8 mouse cellular contexts compared by ENCODE assay signal in the genomic region with DNA sequence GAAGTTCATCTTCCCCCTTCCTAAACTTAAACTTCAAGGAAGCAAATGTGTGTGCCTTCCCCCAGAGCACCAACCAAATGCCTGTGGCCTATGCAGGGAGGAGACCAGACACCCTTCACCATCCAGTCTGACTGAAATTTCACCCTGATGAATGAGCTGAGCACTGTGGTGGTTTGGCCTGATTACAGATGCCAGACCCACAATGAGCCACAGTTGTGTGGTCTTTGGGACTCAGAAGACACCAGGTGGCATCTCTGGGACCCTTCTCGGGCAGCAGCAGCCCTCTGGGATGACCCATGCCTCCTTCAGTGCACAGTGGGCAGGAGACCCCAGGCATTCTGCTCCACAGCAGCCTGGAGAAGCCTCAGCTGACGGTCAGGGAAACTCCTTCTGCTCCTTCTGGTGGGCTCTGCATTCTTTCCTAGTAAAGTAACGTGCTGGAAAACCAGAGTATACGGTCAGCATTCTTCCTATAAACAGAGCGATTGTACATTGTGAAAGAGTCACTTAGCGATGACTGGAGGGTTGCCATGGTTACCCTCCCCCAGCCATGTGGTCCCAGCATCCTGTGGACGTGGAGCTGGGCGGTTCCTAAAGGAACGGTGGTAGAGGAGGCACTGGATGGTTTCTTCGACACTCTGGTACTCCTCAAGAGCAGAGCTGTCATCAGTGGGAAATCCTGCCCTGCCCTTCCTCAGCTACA. TPM values are rescaled to one million over a fixed set of nuclear protein-coding genes. Genes with fewer than 3 reads are reported as not detected.
DNase-seq lines count a peak whose midpoint lies in the region; ATAC-seq lines count a peak whose summit lies in the region.

No protein-coding gene starts in this region.

- no peaks in the 10 kb centered on the region for H3K36me3 ChIP-seq in neural tube, embryonic 11.5 days (ENCODE audit: control insufficient read depth, insufficient read depth, low read length)
- H3K36me3 ChIP-seq in neural tube, embryonic 12.5 days = no peaks in the 10 kb centered on the region
- H3K36me3 ChIP-seq in kidney, embryonic 14.5 days (ENCODE audit: control insufficient read depth, insufficient read depth, low read length) = no peaks in the 10 kb centered on the region

- DNase-seq in neural tube, embryonic 11.5 days (ENCODE audit: low spot score) = peak; percentile 65
- no peak for DNase-seq in neural tube, embryonic 10.5 days (ENCODE audit: extremely low spot score, low spot score)
- DNase-seq in forelimb bud, embryonic 11.5 days (ENCODE audit: low read depth, low spot score) = peak; percentile 75
- peak; percentile 44 to 62 for DNase-seq in layer of hippocampus, postnatal 14 days (ENCODE audit: low spot score in 2 of 2)
- no peak for DNase-seq in testis, postnatal 10 days (ENCODE audit: low spot score)

- ATAC-seq in neural tube, embryonic 11.5 days (ENCODE audit: insufficient read depth, low FRiP score, low TSS enrichment) = peak; percentile 55
- ATAC-seq in neural tube, embryonic 12.5 days (ENCODE audit: low FRiP score, low read depth) = peak; percentile 70; the same call in 1 of the 2 replicates
- no peak for ATAC-seq in kidney, embryonic 14.5 days (ENCODE audit: low FRiP score, low TSS enrichment)
- ATAC-seq in megakaryocyte-erythroid progenitor cell, adult 5-6 weeks (replicated peaks; ENCODE audit: low FRiP score, low TSS enrichment, poor library complexity, severe bottlenecking) = no peak

- peak overlapping the region; percentile 22; the same call in 1 of the 2 replicates for H3K9ac ChIP-seq in neural tube, embryonic 11.5 days (ENCODE audit: low read length)
- no peak overlapping the region for H3K9ac ChIP-seq in neural tube, embryonic 12.5 days
- H3K9ac ChIP-seq in kidney, embryonic 14.5 days (ENCODE audit: low read depth, low read length) = no peak overlapping the region

- H3K4me2 ChIP-seq in neural tube, embryonic 11.5 days (ENCODE audit: low read depth) = no peak overlapping the region
- H3K4me2 ChIP-seq in neural tube, embryonic 12.5 days (replicated peaks) = peak overlapping the region; percentile 31
- no peak overlapping the region for H3K4me2 ChIP-seq in kidney, embryonic 14.5 days (replicated peaks; ENCODE audit: low read depth, low read length)

- no peak overlapping the region for H3K27ac ChIP-seq in neural tube, embryonic 11.5 days (ENCODE audit: low read depth, low read length)
- H3K27ac ChIP-seq in neural tube, embryonic 12.5 days = no peak overlapping the region
- no peak overlapping the region; the same call in 1 of the 2 replicates for H3K27ac ChIP-seq in kidney, embryonic 14.5 days (ENCODE audit: low read depth, low read length)

- peaks cover 9% of the 10 kb centered on the region for H3K4me1 ChIP-seq in neural tube, embryonic 11.5 days (ENCODE audit: control insufficient read depth, insufficient read depth, low read length)
- peaks cover 9% of the 10 kb centered on the region for H3K4me1 ChIP-seq in neural tube, embryonic 12.5 days
- peaks cover 4% of the 10 kb centered on the region; the same call in 1 of the 2 replicates for H3K4me1 ChIP-seq in kidney, embryonic 14.5 days (ENCODE audit: control insufficient read depth, insufficient read depth, low read length)

- 37% methylated on average over 10 of the region's 10 CpGs for whole genome bisulfite sequencing in neural tube, embryonic 11.5 days
- WGBS in neural tube, embryonic 12.5 days = 18% methylated on average over 10 of the region's 10 CpGs
- WGBS in kidney, embryonic 14.5 days = 44% methylated on average over 10 of the region's 10 CpGs

- no peaks in the 10 kb centered on the region for H3K9me3 ChIP-seq in neural tube, embryonic 11.5 days (ENCODE audit: control insufficient read depth, low read length)
- no peaks in the 10 kb centered on the region for H3K9me3 ChIP-seq in neural tube, embryonic 12.5 days
- H3K9me3 ChIP-seq in kidney, embryonic 14.5 days (ENCODE audit: control insufficient read depth, low read length) = no peaks in the 10 kb centered on the region

- no peak overlapping the region for H3K4me3 ChIP-seq in neural tube, embryonic 11.5 days (ENCODE audit: low read depth, low read length)
- H3K4me3 ChIP-seq in neural tube, embryonic 12.5 days = no peak overlapping the region
- no peak overlapping the region for H3K4me3 ChIP-seq in kidney, embryonic 14.5 days (ENCODE audit: low read length)

- no peaks in the 10 kb centered on the region for H3K27me3 ChIP-seq in neural tube, embryonic 11.5 days (ENCODE audit: control insufficient read depth, insufficient read depth, low read length)
- H3K27me3 ChIP-seq in neural tube, embryonic 12.5 days (replicated peaks) = no peaks in the 10 kb centered on the region
- H3K27me3 ChIP-seq in kidney, embryonic 14.5 days (ENCODE audit: control insufficient read depth, insufficient read depth, low read length) = no peaks in the 10 kb centered on the region

RNA-seq across cellular contexts. Expression of gene Col5a1, which starts 50.3 kb away (rescaled TPM):
- polyA plus RNA-seq in neural tube, embryonic 11.5 days (2014; fragmentation: Nextera tagmentation; extraction: Ambion mirVana) = 28.1 and 30.1 TPM in 2 replicates
- 1 to 10 TPM; 5.9 to 6.1 TPM for total RNA-seq in layer of hippocampus, postnatal 14 days (2021)
- 29.3 and 33.1 TPM in 2 replicates for polyA plus RNA-seq in neural tube, embryonic 12.5 days (2016; fragmentation: Nextera tagmentation; extraction: Ambion mirVana)
- 41.9 and 42.3 TPM in 2 replicates for polyA plus RNA-seq in kidney, embryonic 14.5 days (2014; fragmentation: Nextera tagmentation; extraction: Ambion mirVana)
- 22.0 and 24.7 TPM in 2 replicates for total RNA-seq in megakaryocyte-erythroid progenitor cell, adult 5-6 weeks (2014; fragmentation: Nextera tagmentation)
- total RNA-seq in megakaryocyte-erythroid progenitor cell, adult 5-6 weeks (2017) = 6.2 and 9.2 TPM in 2 replicates

Comparison
In these comparisons a context has a peak if more than half of its experiments do, and no peak if none do; other contexts are left out.
1. DNase-seq: peak in neural tube, embryonic 11.5 days (single experiment), forelimb bud, embryonic 11.5 days (single experiment) and layer of hippocampus, postnatal 14 days (2 of 2); none in neural tube, embryonic 10.5 days (single experiment) and testis, postnatal 10 days (single experiment).
2. ATAC-seq: peak in neural tube, embryonic 11.5 days (single experiment) and neural tube, embryonic 12.5 days (single experiment); none in kidney, embryonic 14.5 days (single experiment) and megakaryocyte-erythroid progenitor cell, adult 5-6 weeks (single experiment).